Mouse (Mus musculus) adrenal gland, adult 18-20 months (tissue): ENCODE data around the gene Wdr31. TPM values are rescaled to one million over a fixed set of nuclear protein-coding genes. Genes with fewer than 3 reads are reported as not detected.
"Not testable (repeated sequence)": the region's sequence is repeated elsewhere in the genome, so short reads cannot be mapped to it uniquely, and the experiment has no call there.

Source experiments
- DNase-seq, 2 experiments: peaks; one replicate each; pipeline ENCODE4 v3.0.0; 2021 to 2022; ENCODE audit warnings: low spot score in 2 of 2
- total RNA-seq, 2 experiments: library from RNA; stranded (reverse); gene quantifications; 1 replicate in 1 of 2; 2 replicates in 1 of 2; pipeline ENCODE4 v1.2.3; 2021

The Wdr31 gene
- total RNA-seq, 2 experiments from 2014 or later = 1.2 to 1.8 TPM

GRCm38 (mm10) chr4:62496815-62497214 is 26.1 kb upstream of the Wdr31 start:
- peak; percentile 45 to 55 for DNase-seq

GRCm38 (mm10) chr4:62495946-62496345 is 25.2 kb upstream of the Wdr31 start:
- DNase-seq = no peak

DNA sequence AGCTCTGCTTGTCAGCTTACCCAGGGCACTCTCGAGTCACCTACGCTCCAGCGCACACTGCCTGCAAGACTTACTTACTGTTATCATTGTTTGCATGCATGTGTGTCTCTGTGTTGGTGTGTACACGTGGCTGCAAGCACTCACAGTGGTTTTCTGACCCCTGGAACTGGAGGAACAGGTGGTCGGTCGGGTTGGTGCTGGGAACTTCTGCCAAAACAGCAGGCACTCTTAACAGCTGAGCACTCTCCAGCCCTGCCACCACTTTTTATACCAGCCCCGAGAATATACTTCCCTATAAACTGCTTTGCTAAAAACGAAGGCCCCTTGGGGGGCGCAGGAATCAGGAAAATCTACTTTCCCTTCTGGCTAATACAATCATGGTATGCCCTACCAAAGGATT is 23.5 kb upstream of the Wdr31 start:
- no peak for DNase-seq

GRCm38 (mm10) chr4:62492682-62493081 is 22.0 kb upstream of the Wdr31 start:
- DNase-seq = no peak

- no peak for DNase-seq
These were observed 17.2 kb upstream of the Wdr31 start for GRCm38 (mm10) chr4:62487914-62488313.

DNA sequence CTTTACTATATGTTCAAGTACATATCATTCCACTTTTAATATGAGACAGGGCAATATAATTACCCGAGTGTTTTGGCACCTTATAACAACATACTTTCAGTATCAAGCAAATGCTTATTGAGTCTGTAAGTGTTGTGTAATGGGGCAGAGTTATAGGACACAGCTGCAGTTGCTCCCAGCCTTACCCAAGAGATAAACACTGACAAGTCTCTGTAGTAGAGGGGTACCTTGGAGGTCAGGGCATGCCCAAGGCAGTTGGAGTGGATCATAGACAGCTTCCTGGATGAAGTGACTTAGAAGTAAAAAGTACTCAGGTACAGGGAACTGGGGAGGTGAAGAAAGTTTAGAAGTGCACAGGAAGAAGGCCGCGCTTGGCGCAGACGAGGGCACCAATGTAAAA is 16.5 kb upstream of the Wdr31 start:
- DNase-seq = no peak

DNA sequence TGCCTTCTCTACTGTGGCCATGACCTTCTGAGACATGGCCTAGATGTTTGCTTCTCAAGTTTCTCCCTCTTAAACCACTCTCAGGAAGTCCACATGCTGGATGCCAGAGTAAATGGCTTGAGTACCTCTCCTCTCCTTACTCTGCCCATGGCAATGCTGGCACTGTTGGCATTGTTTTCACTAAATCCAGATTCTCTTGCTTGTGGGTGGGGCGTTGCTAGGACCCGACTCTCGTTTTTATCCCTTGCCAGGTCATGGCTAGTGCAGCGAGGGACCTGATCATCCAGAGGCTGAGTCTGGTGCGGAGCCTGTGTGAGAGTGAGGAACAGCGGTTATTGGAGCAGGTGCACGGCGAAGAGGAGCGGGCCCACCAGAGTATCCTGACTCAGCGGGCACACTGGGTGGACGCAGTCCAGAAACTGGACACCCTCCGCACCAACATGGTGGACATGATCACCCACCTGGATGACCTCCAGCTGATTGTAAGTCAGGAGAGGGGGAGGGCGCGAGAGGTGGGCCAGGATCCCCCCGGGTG is 15.5 kb upstream of the Wdr31 start:
- no peak for DNase-seq

DNA sequence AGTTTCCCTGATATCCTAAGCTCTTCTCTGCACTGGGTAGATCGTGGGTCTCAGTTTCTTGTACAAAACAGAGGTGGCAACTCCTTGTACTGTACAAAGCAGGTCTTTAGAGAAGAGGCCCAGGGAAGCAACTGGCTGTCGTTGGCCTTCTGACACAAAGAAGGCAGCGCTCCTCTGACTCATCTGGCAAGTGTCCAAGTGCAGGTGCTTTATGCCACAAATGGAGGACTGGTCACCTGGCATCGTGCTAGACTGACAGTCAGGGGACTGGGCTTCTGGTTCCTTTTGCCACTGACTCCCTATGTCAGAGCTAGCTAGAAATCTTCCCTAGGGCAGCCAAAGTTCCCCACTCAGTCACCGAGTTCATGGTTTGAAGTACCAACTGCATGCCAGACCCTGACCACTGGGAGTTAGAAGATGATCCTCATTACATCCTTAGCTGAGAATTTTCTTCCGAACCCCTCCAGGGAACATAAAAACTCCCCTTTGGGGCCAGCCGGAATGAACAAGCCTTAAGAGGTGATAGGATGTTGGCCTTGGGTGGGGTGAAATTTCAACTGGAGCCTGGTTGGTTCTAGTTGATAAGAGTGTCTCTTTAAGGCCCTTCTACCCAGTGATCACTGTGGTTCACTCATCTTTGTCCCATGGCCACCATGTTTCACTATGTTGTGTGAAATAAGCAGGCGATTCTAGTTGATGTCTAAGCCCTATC is 14.9 kb upstream of the Wdr31 start:
- DNase-seq = peak in 1 of 2 experiments; percentile 19

- no peak for DNase-seq
These were observed 14.2 kb upstream of the Wdr31 start for GRCm38 (mm10) chr4:62484928-62485327.

DNA sequence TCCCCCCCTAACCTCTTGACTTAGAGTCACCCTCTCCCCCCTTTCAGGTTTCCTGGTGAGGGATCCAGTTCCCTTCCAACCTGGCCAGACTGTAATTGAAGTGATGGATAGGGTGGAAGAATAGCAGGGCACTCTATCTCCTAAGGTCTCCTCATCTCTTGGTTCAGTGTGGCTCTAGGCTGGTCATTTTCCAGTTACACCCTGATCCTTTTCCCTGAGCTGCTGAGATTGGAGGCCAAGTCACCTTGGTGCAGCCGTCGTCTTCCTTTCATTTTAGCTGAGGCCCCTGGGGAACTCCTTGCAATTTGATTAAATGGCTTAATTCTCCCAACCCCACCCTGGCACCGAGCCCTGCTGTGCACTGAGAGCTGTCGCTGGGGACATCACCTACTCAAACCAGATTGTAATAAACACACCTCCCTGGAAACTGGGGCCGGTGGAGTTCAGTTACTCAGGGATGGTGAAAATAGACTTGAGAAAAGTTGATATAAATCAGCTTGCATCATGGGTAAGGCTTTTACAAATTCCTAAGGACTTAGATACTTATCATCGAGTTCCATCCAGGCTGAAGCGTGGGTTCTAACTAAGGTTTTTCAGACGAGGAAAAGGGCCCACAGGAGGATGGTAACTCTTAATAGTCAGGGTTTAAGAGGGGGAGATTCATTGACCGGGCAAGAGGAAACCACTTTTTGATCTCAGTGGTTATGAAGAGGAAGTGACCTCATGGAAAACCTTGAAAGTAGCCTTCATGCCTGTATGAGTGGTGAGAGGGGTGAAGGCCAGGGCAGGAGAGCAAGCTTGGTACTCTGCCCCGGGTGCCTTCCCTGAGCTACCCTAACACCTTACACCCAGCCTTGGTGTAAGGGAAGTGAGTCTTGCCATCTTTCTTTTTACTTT is 10.3 kb upstream of the Wdr31 start:
- DNase-seq = peak in 1 of 2 experiments; percentile 27

DNA sequence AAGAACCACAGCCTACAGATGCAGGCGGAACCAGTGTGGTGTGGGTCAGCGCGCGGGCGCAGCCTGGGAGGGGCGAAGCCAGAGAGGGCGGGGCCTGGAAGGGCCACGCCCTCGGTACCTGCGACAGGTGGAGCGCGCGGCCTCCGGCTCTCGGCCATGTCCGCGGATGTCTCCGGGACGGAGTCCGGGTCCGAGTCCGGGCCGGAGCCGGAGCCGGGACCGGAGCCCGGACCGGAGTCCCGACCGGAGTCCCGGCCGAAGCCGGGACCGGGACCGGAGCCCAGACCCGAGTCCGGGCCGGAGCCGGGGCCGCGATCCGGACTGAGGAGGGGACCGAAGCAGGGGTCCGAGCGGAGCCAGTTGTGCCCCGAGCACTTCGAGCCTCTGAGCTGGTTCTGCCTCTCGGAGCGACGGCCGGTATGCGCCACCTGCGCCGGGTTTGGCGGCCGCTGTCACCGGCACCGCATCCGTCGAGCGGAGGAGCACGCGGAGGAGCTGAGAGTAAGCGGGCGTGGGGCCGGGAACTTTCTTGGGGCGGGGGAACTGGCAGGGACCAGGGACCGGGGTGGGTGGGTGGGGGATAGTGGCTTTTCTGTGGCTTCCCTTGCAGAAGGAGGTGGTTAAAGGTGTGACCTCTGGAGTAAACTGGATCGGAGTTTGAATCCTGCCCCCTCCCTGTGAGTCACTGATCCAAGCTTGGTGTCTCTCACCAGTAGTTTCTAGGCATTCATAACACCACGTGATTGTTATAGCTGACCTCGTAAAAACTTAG is 9.4 kb upstream of the Wdr31 start, which contains the start of gene Bspry:
Gene Bspry (plus strand): TSS at position 117 of the 772 bp plus-strand sequence.
- DNase-seq = peak; percentile 55 to 56

DNA sequence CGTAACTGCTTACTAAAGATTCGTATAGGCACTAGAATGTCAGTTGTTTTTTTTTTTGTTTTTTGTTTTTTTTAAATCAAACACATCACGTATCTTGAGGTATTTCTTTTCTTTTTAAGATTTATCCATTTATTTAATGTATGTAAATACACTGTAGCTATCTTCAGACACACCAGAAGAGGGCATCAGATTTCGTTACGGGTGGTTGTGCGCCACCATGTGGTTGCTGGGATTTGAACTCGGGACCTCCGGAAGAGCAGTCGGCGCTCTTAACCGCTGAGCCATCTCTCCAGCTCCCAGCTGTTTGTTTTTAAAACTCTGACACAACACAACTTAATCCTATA is 8.9 kb upstream of the Wdr31 start:
- DNase-seq = not testable (repeated sequence)

- DNase-seq = no peak
These were observed 7.0 kb upstream of the Wdr31 start for GRCm38 (mm10) chr4:62477542-62478244.

GRCm38 (mm10) chr4:62475793-62476192 is 5.1 kb upstream of the Wdr31 start:
- no peak for DNase-seq

- no peak for DNase-seq
These were observed 4.4 kb upstream of the Wdr31 start for GRCm38 (mm10) chr4:62475131-62475530.

- DNase-seq = no peak
These were observed 1.4 kb upstream of the Wdr31 start for GRCm38 (mm10) chr4:62472071-62472470.

GRCm38 (mm10) chr4:62468158-62468557 is 2.5 kb downstream of the Wdr31 start:
- DNase-seq = no peak

DNA sequence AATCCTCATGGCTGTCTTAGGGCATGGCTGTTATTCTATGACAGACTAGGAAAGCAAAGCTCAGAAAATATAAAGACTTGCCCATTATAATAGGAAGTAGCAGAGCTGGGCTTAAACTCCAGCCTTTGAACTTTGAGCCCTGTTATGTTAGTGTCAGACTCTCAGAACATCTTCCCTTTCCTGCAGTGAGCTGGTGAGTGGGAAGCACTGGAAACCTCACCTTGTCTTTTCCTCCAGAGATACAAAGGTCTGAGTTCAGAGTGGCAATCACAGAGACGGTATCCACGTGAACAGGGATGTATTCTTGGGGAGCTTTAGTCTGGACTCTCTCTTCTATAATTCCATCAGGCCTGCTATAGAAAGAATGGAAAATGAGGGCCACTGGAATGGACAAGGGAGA is 7.6 kb downstream of the Wdr31 start:
- DNase-seq = no peak

GRCm38 (mm10) chr4:62460348-62460747 is 10.3 kb downstream of the Wdr31 start:
- DNase-seq = no peak

DNA sequence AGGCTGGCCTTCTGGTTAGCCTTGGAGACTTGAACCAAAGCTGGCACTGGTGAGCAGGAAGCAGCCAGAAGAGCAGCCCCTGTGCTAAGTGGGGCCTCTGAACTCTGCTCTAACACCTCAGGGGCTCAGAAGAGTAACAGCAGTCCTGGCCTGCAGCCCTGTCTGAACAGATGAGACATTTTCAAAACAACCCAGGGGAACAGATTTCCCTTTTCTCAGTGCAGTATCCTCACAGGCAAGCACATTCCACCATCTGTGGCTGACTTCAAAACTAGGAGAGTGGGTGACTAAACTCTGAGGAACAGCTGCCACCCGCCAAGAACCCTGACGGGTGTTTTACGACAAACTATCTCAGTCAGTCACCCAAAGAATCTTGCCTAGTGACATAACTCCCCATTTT is 11.6 kb downstream of the Wdr31 start:
- no peak for DNase-seq

- DNase-seq = peak; percentile 15 to 33
These were observed 15.7 kb downstream of the Wdr31 start for GRCm38 (mm10) chr4:62454995-62455394.
